Mouse (Mus musculus): Measurements from ENCODE around the gene Tspan8. TPM values are rescaled to one million over a fixed set of nuclear protein-coding genes. Genes with fewer than 3 reads are reported as not detected.

Tspan8 gene
- polyA plus RNA-seq (2012; rRNA removed) = 2.7 and 4.5 TPM in 2 replicates

GRCm38 (mm10) chr10:115816511-115816910, at the start of gene Tspan8:
TSS of gene Tspan8 (plus strand) at chr10:115816832.

Other genes with a start within 250 kb of the Tspan8 start
- 0.20 and 0.24 TPM in 2 replicates for gene A930009A15Rik, start 246.8 kb upstream of the Tspan8 start, polyA plus RNA-seq (2012; rRNA removed)
- 3.6 and 6.6 TPM in 2 replicates for gene Lgr5, start 229.1 kb upstream of the Tspan8 start, polyA plus RNA-seq (2012; rRNA removed)
- 1.7 and 2.6 TPM in 2 replicates for gene Ptprr, start 201.4 kb downstream of the Tspan8 start, polyA plus RNA-seq (2012; rRNA removed)